Mouse (Mus musculus) kidney, postnatal 4 days (tissue): ENCODE results near the gene Zfp120.
"Not testable (repeated sequence)": the region's sequence is repeated elsewhere in the genome, so short reads cannot be mapped to it uniquely, and the experiment has no call there.

Experiments used
- DNase-seq, 2 experiments: peaks; one replicate each; pipeline ENCODE4 v3.0.0; 2021; ENCODE audit warnings: mixed read lengths in 2 of 2

Gene Zfp120

GRCm38 (mm10) chr2:150136435-150136897 is at the start of gene Zfp120:
Gene Zfp120, minus strand, starts transcription at chr2:150136708.
- DNase-seq: peak; percentile 77 to 89

DNA sequence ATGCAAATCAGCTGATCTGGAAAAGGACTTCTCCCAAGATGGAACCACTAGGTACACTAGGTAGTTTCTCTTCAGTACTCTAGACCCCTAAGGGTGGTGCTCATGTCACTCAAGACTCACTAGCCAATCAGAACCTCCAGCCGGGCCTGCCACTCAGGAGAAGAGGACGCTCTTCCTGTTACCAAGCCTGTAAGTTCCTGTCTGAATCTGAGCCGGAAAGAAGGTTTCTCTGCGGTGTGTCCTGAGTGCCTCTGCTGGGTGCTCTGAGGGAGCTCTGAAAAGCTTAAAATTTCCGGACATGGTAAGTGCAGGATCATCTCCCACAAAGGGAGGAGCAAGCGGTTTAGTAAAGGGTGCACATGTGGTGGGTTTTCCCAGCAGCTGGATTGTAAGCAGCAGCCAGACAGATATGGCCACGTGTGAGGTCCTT is 45.1 kb upstream of the Zfp120 start, which contains the start of gene Gm14139:
Gene Gm14139, plus strand, starts transcription at position 186 of the 430 bp plus-strand sequence.
- not testable (repeated sequence) for DNase-seq

GRCm38 (mm10) chr2:150181046-150181445 is 44.5 kb upstream of the Zfp120 start:
- DNase-seq: not testable (repeated sequence)

DNA sequence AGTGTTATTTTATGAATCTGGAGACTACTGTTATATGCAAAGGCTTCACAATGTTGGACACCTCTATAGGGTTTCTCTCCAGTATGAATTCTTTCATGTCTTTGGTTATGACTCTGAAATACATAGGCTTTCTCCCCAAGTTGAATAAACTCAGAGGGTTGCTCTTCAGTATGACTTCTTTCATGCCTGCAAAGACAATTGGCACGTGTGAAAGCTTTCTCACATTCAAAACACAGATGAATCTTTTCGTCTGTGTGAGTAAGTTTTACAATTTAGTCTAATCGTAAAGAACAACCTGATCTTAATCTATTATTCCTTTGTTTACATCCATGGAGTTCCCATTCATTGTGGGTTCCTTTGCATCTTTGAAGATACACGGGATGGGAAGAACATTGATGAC is 43.1 kb upstream of the Zfp120 start, which contains the start of gene Gm10770:
Gene Gm10770, minus strand, starts transcription at position 101 of the 400 bp plus-strand sequence.
- DNase-seq: not testable (repeated sequence)

DNA sequence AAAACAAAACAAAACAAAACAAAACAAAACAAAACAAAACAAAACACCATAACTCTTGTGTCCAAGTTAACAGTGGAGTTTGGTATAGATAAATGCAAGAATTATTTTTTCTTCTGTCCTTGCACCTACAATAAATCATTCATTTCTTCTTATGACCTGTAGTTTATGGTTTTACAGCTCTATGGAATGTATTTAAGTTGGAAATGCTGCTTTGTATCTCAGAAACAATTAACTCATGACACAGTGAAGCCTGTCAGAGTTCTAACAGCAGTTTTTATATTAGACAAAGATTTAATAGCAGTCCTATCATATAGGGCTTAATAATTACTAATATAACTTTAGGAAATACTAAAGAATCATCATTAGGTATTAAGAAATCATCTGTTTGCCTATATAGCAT is 37.3 kb upstream of the Zfp120 start:
- no peak for DNase-seq

DNA sequence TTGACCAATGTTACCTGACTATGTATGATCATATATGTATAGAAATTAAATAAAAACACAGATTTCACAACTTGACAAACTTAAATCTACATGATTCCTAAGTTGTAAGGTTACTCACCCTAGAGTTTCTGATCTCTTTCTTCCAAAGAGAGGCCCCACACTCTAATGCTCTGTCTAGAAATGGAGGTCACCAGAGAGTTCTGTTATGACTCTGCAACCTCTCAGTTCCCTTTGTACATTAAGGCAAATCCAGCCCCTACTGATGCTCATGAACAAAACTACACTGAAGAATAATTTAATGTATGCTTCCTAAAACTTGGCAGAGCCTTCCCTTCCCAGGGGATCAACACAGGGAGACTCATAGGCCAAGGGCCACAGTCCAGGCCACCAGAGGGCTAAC is 30.2 kb upstream of the Zfp120 start:
- DNase-seq: no peak

GRCm38 (mm10) chr2:150132773-150133172 is 3.7 kb downstream of the Zfp120 start:
- no peak for DNase-seq

DNA sequence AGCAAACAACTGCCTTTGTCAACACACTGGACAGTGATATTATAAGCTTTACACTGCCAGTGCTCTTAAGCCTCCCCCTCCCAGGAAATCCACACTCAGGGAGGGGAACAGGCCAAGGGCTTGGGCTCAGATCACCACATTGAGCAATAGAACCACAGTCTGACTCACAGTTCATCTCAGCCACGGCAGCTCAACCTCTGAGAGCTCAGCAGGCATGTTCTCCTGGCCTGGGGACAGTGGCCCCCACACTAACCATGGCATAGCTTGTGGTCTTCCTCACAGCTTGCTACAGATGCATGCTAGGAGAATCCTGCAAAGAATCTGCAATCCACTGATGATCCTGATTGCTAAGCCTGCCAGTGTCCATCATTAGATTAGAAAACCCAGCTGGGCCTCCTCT is 4.5 kb downstream of the Zfp120 start:
- not testable (repeated sequence) for DNase-seq

DNA sequence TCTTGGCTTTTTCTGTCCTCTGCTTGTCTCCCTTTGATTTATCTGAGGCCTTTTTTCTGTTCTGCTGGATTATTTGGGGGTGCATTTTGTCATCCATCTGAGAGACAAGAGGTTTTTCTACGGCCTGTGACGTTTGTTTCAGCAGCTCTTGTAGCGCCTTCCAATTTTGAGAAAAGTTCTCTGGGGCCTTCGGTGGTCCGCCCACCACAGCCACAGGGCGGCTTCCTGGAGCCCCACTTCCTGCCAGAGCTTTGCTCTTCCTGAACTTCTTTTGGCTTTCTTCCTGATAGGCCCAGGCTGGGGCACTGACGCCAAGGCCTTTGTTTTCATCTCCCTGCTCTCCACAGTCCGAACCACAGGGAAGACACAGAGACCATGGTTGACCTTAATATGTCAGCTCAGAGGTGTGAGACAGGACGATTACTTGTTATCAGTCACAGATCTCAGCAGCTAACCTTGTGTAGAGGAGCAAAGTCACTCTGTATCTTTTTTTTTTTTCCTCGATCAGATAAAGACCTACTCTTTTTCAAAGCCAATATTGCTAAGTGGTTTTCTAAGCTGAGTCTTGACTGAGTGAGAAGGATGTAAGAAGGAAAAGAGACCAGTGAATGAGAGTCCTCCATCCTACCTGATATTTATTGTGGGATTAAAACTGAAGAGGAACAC is 25.1 kb downstream of the Zfp120 start:
- DNase-seq: no peak

DNA sequence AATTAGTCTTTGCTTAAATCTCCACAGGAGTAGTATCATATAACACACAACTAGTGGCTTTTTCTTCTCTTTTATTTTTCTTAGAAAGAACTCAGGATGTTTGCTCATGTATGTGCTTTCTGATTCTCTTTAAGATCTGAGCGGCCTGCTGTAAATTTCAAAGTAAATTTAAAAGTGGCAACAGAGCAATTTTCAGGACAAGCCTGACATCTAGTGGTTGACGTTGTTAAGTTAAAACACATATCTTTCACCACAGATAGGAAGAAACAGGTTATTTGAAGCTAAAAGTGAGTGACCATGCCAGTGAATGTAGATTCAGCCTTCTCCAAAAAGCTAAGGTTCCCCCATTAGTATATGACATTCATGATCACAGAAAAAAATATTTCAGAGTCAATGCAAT is 36.9 kb downstream of the Zfp120 start:
- DNase-seq: peak; percentile 8 to 15
